Mouse (Mus musculus) limb, embryonic 15.5 days (tissue): ENCODE measurements at regions not wholly inside any gene's neighbourhood (a gene's known extent, or its start where the extent isn't known, plus 50 kb on each side); places are given as distances from the start of the nearest gene placed in this dataset.
A peak's percentile ranks its signal among the peaks of the same experiment; 100 is the strongest.

Source experiments
- ATAC-seq: fragments of 200-750 bp; cut with Nextera tagmentation; 2 replicates; pipeline ENCODE4 v1.8.0; 2017; ENCODE audit warnings: low read depth, moderate TSS enrichment; ENCODE audit not compliant: insufficient number of reproducible peaks, low FRiP score, low TSS enrichment
- H3K27ac ChIP-seq: fragments of 300-500 bp; sonication (generic); 2 replicates; pipeline ENCODE4 v1.5.1; 2015; ENCODE audit warnings: moderate library complexity, mild to moderate bottlenecking, inconsistent platforms
- H3K27me3 ChIP-seq: fragments of 300-500 bp; sonication (generic); 2 replicates; pipeline ENCODE4 v1.6.1; 2015; ENCODE audit warnings: inconsistent platforms
- H3K36me3 ChIP-seq: fragments of 300-500 bp; sonication (generic); 2 replicates; pipeline ENCODE4 v1.6.1; 2015; ENCODE audit warnings: inconsistent platforms
- H3K4me1 ChIP-seq: fragments of 300-500 bp; sonication (generic); 2 replicates; pipeline ENCODE4 v1.6.1; 2015; ENCODE audit warnings: inconsistent platforms
- H3K4me2 ChIP-seq: fragments of 300-500 bp; sonication (generic); 2 replicates; pipeline ENCODE4 v1.6.1; 2015; ENCODE audit warnings: mild to moderate bottlenecking, inconsistent platforms
- H3K4me3 ChIP-seq: fragments of 300-500 bp; sonication (generic); 2 replicates; pipeline ENCODE4 v1.5.1; 2015; ENCODE audit warnings: mild to moderate bottlenecking, inconsistent platforms
- H3K9ac ChIP-seq: fragments of 300-500 bp; sonication (generic); 2 replicates; pipeline ENCODE4 v1.6.1; 2015; ENCODE audit warnings: inconsistent platforms
- H3K9me3 ChIP-seq: fragments of 300-500 bp; sonication (generic); 2 replicates; pipeline ENCODE4 v1.6.1; 2016; ENCODE audit warnings: inconsistent platforms
- WGBS: fragments of 180-500 bp; shearing (Covaris S2); methylation state at CpG from one replicate; pipeline ENCODE4 v1.1.7; 2015; 5-methylcytosine and 5-hydroxymethylcytosine counted together

DNA sequence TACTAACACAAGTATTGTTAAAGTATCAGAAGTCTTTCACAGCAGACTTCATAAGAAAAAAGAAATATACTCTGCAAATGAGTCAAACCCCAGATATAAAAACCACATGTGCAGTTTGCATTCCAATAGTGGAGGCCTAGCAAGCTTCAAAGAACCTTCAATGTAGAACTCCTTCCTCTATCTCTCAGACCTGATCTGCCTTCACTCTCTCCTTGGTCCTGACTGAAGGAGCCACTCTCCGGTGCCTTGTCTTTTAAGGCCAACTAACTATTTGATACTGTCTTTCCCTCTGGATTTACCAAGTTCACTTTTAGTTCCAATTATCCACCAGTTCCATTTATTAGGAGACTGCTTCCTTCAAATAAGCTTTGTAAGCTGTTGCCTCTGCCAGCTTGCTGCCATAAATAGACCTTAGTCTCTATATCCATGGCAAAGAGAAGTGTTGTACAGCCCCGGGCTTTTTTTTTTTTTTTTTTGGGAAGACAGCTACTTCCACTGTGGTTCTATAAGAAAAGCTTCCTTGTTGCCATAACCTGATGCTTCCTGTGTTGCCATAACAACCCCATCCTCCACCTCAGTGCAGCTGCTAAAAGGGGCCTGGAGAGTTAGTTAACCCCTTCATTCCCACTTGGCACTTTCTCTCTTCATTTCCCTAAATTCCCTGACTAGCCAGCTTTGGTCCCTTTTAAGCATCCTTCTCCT is 266.5 kb upstream of the Tbl1xr1 start:
- Histone ChIP-seq H3K9me3 (no peaks in the 10 kb centered on the region), H3K4me1 (peaks cover 14% of the 10 kb centered on the region), H3K27ac (peak overlapping the region; percentile 67), H3K27me3 (no peaks in the 10 kb centered on the region), H3K4me3 (no peak overlapping the region), H3K36me3 (no peaks in the 10 kb centered on the region), H3K9ac (no peak overlapping the region), H3K4me2 (no peak overlapping the region)
- WGBS = 8% methylated on average over 2 of the region's 2 CpGs
- no peak for ATAC-seq

- H3K4me3 ChIP-seq = no peak overlapping the region
- peaks cover 19% of the 10 kb centered on the region for H3K4me1 ChIP-seq
- 29% methylated on average over 1 of the region's 1 CpGs for whole genome bisulfite sequencing
- no peak for ATAC-seq
- H3K27me3 ChIP-seq = no peaks in the 10 kb centered on the region
- no peak overlapping the region for H3K4me2 ChIP-seq
- no peaks in the 10 kb centered on the region for H3K9me3 ChIP-seq
- no peaks in the 10 kb centered on the region for H3K36me3 ChIP-seq
- H3K27ac ChIP-seq = no peak overlapping the region
- H3K9ac ChIP-seq = no peak overlapping the region
These were observed 263.1 kb upstream of the Tbl1xr1 start for GRCm38 (mm10) chr3:21813401-21813800.

DNA sequence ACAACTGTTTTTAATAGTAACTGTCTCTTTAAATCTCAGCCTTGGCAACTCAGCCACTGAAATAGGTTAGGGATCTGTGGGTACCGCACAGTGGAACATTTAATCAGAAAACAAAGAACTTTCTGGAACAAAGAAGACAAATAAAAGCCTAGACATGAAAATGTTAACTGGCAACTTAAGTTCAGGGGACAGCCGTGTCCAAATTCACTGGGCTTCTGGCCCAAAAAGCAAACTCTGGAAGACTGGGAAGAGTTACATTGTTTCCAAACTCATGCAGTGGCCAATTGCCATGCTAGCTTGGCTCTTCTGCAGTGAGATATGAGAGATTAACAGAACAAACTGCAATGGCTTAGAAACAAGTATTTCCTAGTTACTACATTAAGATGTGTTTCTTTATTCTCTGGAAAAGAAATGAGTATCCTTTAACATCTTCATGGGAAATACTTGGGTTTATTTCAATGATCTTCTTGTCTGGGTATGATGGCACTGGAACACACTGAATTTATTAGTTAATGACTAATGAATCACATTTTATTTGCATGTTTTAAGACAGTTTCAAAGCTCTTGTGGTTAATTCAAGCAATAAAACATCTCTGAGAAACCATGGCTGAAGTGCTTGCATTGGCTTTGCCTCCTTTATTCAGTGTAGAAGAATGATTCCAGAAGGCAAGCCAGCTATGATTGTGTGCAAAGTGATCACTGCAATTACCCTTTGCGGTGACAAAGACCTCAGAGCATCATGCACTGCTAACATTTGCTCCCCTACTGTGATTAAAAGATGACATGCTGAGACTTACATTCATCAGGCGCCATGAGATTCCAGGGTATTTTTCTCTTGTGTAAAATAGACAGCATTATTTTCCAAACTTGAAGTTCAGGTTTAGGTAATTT is 259.2 kb upstream of the Tbl1xr1 start:
- H3K27me3 ChIP-seq = no peaks in the 10 kb centered on the region

DNA sequence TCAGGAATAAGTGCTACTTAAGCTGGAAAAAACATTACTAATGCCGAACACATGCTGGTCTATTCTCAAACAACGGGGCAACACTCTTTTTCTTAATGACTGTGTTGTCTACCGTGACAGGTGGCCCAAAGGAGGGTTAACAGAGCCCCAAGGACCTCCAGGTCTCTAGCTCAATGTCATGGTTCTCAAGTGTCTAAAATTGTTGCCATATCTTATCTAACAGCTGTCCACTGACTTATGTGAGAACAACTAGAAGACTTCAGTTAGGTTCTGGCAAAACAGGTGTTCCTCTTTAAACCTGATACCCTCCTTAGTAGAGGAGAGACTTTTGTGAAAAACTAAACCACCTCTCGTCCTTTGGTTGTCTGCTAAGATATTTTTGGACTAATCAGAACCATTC is 257.4 kb upstream of the Tbl1xr1 start:
- WGBS = 59% methylated on average over 4 of the region's 4 CpGs
- Histone ChIP-seq H3K9ac (no peak overlapping the region), H3K4me3 (no peak overlapping the region), H3K4me1 (peaks cover 5% of the 10 kb centered on the region; the same call in 1 of the 2 replicates), H3K4me2 (no peak overlapping the region), H3K27me3 (no peaks in the 10 kb centered on the region), H3K9me3 (no peaks in the 10 kb centered on the region), H3K36me3 (no peaks in the 10 kb centered on the region), H3K27ac (no peak overlapping the region)
- ATAC-seq = peak; percentile 35; the same call in 1 of the 2 replicates

More for the DNA sequence above, 259.2 kb upstream of the Tbl1xr1 start:
- Histone ChIP-seq H3K36me3 (no peaks in the 10 kb centered on the region), H3K27ac (peak overlapping the region; percentile 17; the same call in 1 of the 2 replicates), H3K9me3 (no peaks in the 10 kb centered on the region), H3K4me2 (no peak overlapping the region), H3K4me1 (peaks cover 5% of the 10 kb centered on the region; the same call in 1 of the 2 replicates), H3K9ac (no peak overlapping the region), H3K4me3 (no peak overlapping the region)
- 52% methylated on average over 4 of the region's 4 CpGs for WGBS
- no peak for ATAC-seq

- ATAC-seq = no peak
- Histone ChIP-seq H3K4me2 (no peak overlapping the region), H3K4me3 (no peak overlapping the region), H3K27ac (no peak overlapping the region), H3K27me3 (no peaks in the 10 kb centered on the region), H3K9me3 (no peaks in the 10 kb centered on the region), H3K36me3 (no peaks in the 10 kb centered on the region), H3K4me1 (peaks cover 5% of the 10 kb centered on the region; the same call in 1 of the 2 replicates), H3K9ac (no peak overlapping the region)
- 47% methylated on average over 3 of the region's 3 CpGs for WGBS
These were observed 256.3 kb upstream of the Tbl1xr1 start for GRCm38 (mm10) chr3:21820051-21820598.

DNA sequence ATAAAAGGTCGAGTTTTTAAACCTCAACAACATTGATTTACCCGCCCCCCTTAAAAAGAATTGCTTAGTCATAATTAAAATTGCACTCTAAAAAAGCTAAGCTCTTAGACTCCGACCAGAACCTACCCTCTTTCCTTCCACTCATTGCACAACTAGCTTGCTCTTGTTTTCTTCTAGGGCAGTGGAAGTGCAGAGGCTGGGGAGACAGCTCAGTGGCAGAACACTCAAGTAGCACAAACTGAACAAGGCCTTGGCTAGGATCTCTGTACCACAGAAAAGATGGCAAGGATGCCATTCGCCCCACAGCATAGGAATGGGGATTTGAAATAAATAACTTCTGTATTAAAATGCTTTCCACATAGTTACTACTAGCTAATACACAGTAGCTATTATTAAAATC is 253.8 kb upstream of the Tbl1xr1 start:
- Histone ChIP-seq H3K27me3 (no peaks in the 10 kb centered on the region), H3K4me3 (no peak overlapping the region), H3K9me3 (no peaks in the 10 kb centered on the region), H3K4me1 (no peaks in the 10 kb centered on the region), H3K36me3 (no peaks in the 10 kb centered on the region), H3K27ac (no peak overlapping the region), H3K9ac (no peak overlapping the region), H3K4me2 (no peak overlapping the region)
- WGBS = 69% methylated on average over 4 of the region's 4 CpGs
- ATAC-seq = no peak

GRCm38 (mm10) chr3:21823331-21823730 is 253.1 kb upstream of the Tbl1xr1 start:
- 69% methylated on average over 4 of the region's 4 CpGs for WGBS

GRCm38 (mm10) chr3:21824101-21824880 is 252.2 kb upstream of the Tbl1xr1 start:
- no peaks in the 10 kb centered on the region for H3K27me3 ChIP-seq
- no peak overlapping the region for H3K4me2 ChIP-seq
- H3K9me3 ChIP-seq = no peaks in the 10 kb centered on the region
- no peaks in the 10 kb centered on the region for H3K4me1 ChIP-seq
- H3K4me3 ChIP-seq = no peak overlapping the region
- H3K36me3 ChIP-seq = no peaks in the 10 kb centered on the region
- H3K9ac ChIP-seq = no peak overlapping the region
- WGBS = 62% methylated on average over 8 of the region's 8 CpGs
- ATAC-seq = no peak
- H3K27ac ChIP-seq = no peak overlapping the region

More at GRCm38 (mm10) chr3:21823331-21823730, 253.1 kb upstream of the Tbl1xr1 start:
- ATAC-seq = no peak
- Histone ChIP-seq H3K4me3 (no peak overlapping the region), H3K27ac (no peak overlapping the region), H3K36me3 (no peaks in the 10 kb centered on the region), H3K27me3 (no peaks in the 10 kb centered on the region), H3K9me3 (no peaks in the 10 kb centered on the region), H3K9ac (no peak overlapping the region), H3K4me2 (no peak overlapping the region), H3K4me1 (no peaks in the 10 kb centered on the region)

- Histone ChIP-seq H3K27ac (no peak overlapping the region), H3K27me3 (no peaks in the 10 kb centered on the region), H3K36me3 (no peaks in the 10 kb centered on the region), H3K9me3 (no peaks in the 10 kb centered on the region), H3K4me3 (no peak overlapping the region), H3K9ac (no peak overlapping the region), H3K4me2 (no peak overlapping the region), H3K4me1 (no peaks in the 10 kb centered on the region)
- no peak for ATAC-seq
- WGBS = 85% methylated on average over 5 of the region's 5 CpGs
These were observed 251.4 kb upstream of the Tbl1xr1 start for GRCm38 (mm10) chr3:21824913-21825610.

DNA sequence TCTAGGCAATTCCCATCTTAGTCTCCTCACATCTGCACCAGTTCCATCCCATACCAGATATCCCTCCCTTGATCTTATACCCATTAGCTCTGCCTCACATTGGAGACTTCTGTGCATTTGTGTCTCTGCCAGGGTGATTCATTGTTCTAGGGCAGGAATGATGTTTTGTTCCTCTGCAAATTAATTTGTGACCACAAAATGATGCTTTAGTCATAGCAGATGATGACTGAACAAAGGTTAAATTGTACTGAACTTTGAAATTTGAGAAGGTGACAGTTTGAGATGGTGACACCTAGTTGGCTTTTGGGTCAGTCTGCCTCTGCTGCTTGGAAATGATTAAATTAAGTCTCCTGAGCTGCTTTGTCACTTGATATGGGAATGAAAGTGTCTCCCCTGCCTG is 248.8 kb upstream of the Tbl1xr1 start:
- Histone ChIP-seq H3K9ac (no peak overlapping the region), H3K36me3 (no peaks in the 10 kb centered on the region), H3K27ac (no peak overlapping the region), H3K9me3 (no peaks in the 10 kb centered on the region), H3K4me3 (no peak overlapping the region), H3K4me1 (no peaks in the 10 kb centered on the region), H3K4me2 (no peak overlapping the region), H3K27me3 (no peaks in the 10 kb centered on the region)
- ATAC-seq = no peak

DNA sequence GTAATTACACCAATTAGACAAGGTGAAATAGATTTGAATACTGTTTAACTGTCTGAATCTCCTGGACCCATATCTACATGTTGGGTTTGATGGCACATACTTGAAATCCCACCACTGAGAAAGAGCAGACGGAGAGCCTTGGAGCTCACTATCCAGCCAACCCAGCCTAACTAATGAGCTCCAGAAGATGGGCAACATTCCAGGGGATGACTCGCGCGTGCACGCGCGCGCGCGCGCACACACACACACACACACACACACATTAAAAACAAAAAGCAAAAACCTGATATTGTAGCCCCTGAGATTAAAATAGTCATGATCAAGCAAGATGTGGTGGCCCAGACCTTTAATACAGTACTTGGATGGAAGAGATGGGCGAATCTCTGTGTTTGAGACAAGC is 243.3 kb upstream of the Tbl1xr1 start:
- H3K4me2 ChIP-seq = no peak overlapping the region
- H3K27me3 ChIP-seq = no peaks in the 10 kb centered on the region
- no peak for ATAC-seq
- H3K4me1 ChIP-seq = no peaks in the 10 kb centered on the region
- no peaks in the 10 kb centered on the region for H3K9me3 ChIP-seq
- WGBS = 86% methylated on average over 12 of the region's 12 CpGs
- H3K27ac ChIP-seq = no peak overlapping the region
- H3K36me3 ChIP-seq = no peaks in the 10 kb centered on the region
- H3K9ac ChIP-seq = no peak overlapping the region
- H3K4me3 ChIP-seq = no peak overlapping the region
